Mouse (Mus musculus) kidney, adult 11 months (tissue): ENCODE results near the gene Chrnb4.
A peak's percentile ranks its signal among the peaks of the same experiment; 100 is the strongest.

Source experiments
- DNase-seq: peaks from one replicate; pipeline ENCODE4 v3.0.0; 2022

The Chrnb4 gene

DNA sequence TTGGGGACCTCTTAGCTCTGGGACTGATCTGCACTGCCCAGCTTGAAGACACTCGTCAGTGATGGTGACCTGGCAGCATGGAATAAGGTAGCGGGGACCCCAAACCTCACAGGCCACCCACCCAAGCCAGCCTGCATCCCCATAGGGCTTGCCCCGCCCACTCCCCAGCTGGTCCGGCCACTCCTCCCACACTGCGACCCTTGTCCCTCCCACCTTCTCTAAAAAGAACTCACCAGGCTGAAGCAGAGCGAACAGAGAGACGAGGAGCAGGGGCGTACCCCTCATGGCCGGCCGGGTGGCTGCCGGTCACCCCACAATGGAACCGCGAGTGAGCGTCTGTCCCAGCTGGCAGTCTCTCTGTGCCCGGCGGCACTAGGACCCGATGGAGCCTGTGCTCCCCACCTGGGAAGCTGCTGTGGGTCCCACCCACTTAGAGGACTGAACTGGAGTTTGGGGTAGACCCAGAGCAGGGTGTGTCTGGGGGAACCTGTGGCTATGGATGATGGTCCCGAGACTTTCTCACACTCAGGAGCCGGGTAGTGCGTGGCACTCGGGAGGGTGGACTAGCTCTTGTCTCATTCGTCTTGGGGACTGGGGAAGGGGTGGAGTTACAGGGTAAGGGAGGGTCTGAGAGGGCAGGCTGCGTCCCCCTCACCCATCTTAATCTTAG, at the start of gene Chrnb4:
TSS of gene Chrnb4 (minus strand) at position 569 of the 670 bp plus-strand sequence.
- no peak for DNase-seq

DNA sequence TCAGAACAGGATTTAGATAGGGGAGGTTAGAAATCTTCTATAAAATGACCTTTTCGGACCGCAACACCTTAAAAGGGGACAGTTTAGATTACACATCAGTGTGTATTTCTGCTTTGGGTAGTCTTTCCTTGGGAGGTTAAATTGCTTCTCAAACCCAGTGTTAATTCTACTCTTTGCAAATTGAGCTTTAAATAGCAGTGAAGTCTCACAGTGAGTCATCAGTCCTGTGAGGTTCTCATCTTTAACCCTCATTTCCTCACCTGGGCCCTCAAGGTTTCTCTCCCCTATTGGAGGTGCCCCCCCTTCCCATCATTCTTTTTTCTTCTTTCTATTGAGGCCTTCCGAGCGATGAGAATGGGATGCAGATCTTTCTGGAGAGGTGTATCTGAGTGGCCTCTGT, 48.3 kb upstream of the Chrnb4 start:
- DNase-seq, result no peak

DNA sequence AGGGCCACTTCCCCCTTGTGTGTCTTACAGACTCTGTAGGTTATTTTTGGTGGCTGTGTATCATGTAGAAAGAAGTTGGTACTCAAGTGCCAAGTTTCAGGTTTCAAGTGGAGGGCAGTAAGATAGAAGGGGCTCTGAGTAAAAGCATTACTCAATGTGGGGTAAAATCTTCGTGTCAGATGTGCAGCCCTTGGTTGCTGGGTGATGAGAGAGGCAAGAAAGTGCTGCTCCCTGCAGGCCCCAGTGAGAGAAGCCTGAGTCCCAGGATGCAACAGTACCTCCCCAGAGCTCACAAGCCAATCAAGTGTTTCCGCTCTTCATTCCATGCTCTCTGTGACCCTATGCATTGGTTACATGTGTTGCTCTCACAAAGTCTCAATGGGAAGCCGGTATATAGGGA, 47.5 kb upstream of the Chrnb4 start:
- DNase-seq, result no peak

DNA sequence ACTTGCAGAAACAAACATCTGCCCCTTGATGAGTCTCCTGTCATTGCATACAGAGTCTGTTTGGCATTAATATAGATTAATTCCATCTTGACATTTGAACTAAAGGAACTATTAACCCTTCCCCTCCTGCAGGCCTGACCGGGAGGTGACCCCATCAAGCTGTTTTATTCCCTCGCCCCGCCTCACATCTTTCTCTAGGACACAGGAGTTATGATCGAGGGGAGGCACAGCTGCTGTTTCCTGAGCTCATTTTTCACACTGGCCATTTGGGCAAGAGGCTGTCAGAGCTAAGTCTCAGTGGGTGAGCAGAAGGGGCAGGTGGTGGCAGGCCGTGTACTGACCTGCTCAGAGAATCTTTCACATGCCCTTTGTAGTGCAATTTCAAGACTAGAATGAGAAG, 41.6 kb upstream of the Chrnb4 start:
- DNase-seq, result no peak

DNA sequence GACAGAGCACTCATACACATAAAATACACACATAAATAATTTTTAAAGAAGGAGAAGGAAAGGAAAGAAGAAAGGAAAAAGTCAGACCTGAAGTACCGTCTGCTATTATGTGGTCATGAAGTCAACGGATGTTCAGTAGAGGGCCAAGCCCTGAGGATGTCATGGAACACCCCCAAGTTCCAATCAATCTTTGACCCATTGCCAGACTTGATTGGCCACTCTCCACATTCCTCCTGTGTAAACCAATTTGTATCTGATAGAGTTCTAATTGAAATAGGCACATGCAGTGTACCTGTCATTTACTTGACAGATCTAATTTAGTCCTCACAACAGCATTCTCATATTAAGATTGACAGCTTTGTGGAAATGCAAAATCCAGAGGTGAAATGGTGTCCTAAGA, 40.6 kb upstream of the Chrnb4 start:
- DNase-seq, result no peak

DNA sequence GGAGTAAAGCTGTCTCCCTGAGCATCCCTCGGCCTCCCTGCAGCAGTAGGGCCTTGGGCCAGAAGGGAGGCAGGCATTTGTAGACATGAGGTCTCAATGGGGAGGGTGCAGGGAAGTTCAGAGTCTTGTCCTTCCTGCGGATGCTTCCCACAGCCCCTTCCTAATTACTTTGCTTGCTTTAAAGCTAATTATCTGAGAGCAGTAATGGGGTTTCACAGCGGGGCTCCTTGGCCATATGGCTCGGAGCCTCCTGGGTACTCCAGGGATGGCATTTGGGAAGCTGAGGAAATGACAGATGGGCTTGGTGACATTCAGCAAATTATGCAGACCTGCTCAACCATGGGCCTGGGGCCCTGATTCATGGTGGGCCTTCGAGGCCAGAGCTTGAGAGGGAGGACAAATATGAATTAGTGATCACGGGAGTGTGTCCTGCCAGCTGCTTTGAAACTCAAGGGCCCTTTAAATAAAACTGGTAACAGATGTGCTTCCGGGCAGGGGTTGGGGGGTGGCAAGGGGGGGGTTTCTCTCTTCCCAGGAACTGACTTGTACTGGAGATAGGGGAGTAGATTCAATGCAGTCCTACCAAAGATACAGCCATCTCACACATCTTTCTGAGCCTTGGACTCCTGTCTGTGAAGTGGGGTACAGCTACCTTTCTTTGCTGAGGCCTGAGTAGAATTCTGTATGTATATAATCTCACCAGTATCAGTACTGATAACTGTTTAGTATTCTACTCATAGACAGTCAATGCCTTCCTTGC, 34.8 kb upstream of the Chrnb4 start:
- DNase-seq, result no peak

DNA sequence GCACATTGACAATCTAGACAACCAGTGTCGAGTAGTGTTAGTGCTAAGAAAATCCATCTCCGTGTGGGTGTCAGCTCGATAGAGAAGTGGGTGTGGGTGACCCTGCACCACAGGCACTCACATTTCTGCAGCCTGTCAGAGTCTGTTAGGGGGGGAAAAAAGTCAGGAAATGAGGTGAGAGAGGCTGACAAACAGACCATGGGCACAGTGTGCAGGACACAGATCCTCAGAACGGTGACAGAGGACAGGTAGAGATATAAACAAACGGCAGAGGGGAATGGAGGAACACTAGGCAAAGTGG, 19.3 kb upstream of the Chrnb4 start:
- DNase-seq, result no peak

DNA sequence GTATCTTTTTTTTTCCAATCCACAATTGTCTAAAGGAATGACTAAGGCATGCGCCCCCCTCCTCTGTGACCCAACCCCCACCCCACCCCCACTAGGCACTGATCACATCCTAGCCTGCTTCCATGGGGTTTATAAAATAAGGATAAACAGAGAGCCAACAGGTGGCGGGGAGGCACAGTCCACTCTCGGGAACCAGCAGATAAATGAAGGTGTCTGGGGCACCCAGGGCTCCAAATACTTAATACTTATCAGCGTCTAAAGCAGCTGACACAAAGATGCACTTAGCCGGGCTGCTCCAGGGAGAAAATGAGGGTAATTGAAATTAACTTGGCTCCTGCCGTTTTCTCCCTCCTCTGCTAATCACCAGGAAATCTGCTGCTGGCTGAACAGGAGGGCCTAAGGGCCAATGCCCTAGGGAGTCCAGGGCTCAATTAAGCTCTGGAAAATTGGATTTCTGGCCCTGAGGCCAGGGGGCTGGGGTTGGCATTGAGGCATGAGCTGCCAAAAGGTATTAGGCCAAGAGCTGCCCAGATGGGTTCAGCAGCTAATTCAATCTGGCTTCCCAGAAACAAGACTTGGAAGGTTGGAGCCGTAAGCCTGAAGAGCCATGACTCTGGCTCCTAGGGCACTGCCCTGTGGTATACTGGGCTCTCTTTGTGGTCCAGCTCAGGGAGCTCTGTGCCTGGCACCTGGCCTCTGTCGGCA, 18.8 kb upstream of the Chrnb4 start:
- DNase-seq, result no peak

DNA sequence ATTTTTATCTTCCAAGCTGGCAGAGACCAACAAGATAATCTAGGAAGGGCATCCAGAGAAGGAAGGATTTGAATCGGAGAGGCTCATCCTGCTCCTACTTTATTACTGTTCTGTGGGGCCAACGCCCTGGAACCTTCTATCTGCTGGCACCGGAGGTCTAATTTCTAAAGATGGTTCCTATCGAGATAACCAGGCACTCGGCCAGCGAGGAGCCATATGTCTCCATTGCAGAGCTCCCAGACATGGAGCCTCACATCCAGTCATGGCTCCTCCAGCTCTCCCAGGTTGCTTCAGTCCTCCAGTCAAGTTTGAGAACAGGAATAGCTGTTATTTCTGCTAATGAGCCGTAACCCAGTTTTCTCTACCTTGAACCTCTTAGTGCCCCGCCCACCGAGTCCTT, 16.7 kb upstream of the Chrnb4 start:
- DNase-seq, result no peak

DNA sequence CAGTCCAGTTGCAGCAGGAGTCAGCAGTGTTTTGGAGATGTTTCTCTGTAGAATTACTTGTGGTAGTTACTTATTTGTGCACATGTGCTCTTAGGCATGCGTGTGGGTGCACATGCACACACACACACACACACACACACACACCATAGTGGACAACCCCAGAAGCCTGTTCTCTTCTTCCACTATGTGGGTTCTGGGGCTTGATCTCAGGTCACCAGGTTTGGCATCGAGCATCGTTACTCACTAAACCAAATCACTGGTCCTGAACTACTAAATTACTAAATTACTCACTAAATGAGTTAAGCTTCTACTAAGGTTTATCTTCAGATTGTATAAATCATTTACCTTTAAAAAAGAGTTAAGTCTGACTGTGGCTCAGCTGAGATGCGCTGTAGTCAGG, 9.5 kb upstream of the Chrnb4 start:
- peak; percentile 28 for DNase-seq

DNA sequence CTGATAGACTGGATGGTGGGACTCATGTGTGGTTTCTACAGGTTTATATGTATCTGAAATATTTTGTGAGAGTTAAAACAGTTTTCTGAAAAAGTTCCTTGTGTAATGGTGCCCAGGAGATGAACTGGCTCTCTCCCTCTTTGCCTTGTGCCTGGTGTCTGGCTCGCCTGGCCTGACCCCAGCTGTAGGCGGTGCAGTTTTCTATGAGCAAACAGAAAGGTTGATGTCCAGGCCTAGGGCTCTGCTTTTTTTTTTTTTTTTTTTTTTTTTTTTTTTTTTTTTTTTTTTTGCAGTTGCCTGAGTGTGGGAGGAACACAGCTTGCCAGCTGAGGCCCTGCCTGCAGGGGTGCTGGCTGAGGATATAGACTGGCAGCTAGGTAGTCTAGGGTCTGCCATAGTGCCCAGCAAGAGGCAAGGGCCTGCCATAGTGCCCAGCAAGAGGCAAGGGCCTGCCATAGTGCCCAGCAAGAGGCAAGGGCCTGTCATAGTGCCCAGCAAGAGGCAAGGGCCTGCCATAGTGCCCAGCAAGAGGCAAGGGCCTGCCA, 6.9 kb upstream of the Chrnb4 start:
- no peak for DNase-seq

DNA sequence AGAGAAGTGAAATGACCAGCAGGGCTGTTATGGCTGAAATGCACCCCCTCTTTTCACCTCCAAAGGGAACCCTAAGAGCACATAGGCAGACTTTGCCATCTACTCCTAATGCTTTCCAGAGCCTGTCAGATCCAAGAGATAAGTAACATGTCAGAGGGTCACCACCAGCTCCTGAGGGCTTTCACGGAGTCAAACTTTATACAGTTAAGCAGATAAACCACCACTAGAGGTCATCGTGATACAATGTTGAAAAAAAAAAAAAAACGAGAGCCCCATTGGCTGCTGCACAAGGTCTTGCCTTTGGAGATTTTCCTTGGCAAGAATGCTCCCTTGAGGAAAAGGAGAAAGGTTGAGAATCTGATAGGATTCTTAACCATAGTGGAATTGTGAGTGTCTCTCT, 1.8 kb downstream of the Chrnb4 start:
- DNase-seq, result no peak

DNA sequence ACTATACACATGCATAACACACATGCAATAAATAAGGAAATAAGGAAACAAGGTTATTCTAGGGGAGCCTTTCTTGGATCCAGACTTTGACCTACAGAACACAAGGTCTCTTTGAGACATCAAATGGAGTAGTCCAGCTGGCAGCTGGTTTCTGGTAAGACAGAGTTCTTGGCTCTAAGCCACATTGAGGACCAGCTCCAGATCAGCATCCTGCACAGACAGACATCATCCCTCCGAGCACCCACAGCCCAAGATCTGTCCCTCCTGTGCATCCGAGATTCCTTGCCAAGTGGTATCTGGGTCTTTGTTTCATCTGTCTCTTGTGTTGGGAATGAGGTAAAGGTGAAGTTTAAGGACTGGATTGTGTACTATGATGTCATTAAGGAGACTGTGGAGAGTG, 3.6 kb downstream of the Chrnb4 start:
- no peak for DNase-seq

DNA sequence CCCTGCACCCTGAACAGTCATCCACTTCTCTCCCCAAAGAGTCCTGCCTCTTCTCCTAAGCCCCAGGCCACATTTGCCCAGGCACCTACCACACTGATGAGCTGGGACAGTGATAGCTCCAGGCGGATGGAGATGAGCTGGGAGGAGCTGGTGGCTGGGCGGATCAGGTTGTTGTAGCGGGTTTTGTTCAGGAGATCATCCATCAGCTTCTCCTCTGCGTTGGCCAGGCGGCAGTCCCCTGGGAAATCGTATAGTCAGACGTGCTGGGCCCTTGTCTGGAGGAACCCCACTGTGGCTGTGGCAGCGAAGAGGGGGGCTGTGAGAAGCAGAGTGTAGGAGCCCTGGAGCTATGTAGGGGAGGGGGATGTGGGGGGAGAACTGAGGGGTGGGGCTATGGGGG, 4.9 kb downstream of the Chrnb4 start:
- DNase-seq, result no peak

DNA sequence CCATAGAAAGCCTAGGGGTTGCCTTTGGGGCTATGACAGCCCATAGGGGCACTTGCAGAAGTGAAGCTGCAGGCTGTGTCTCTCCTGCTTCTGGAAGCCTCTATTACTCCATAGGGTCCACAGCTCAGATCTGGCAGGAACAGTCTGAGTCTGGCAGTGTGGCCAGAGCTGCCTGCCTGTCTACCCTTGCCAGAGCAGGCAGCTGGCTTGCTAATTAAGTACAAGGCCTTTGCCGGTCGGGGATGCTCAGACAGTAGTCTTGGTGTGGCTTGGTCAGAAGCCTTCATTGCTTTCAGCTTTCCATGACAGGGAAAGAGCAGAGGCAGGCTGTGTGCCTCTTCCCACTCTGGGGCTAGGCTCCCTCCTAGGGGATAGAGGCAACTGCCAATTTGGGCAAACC, 7.2 kb downstream of the Chrnb4 start:
- DNase-seq, result no peak

DNA sequence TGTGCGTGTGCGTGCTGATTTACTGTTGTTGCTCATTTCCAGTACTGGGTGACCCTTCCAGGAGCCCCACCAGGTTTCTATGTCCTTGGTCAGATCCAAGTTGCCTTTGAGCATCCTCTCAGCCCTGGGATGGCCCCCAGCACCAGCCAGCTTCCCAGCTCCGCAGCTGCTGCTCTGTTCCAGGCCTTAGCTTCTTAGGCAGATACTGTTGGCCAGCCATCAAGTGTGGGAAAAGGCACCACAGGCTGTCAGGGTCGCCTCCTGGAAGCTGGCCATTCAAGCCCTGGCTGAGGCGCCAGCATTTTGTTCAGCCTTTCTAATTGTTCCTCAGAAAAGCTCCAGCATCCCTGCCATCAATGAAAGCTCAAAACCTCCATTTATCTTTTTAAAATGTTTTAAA, 8.6 kb downstream of the Chrnb4 start:
- no peak for DNase-seq

DNA sequence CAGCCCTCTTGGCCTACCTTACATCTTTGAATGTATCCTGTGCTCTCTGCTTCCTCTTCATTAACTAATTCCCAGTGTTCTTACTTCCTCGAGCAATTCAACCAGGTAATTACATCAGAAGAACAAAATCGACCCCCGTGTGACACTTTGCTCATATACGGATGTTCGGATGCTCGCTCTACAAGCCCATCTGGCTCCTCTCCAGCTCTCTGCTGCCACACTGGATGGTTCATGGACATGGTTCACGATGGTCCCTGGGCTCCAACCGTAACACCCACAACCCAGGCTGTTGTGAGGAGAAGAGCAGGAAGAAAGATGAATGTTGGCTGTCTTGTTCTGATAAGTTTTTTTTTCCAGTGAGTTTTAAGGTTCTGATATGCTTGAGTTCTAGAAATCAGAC, 9.6 kb downstream of the Chrnb4 start:
- DNase-seq, result no peak

DNA sequence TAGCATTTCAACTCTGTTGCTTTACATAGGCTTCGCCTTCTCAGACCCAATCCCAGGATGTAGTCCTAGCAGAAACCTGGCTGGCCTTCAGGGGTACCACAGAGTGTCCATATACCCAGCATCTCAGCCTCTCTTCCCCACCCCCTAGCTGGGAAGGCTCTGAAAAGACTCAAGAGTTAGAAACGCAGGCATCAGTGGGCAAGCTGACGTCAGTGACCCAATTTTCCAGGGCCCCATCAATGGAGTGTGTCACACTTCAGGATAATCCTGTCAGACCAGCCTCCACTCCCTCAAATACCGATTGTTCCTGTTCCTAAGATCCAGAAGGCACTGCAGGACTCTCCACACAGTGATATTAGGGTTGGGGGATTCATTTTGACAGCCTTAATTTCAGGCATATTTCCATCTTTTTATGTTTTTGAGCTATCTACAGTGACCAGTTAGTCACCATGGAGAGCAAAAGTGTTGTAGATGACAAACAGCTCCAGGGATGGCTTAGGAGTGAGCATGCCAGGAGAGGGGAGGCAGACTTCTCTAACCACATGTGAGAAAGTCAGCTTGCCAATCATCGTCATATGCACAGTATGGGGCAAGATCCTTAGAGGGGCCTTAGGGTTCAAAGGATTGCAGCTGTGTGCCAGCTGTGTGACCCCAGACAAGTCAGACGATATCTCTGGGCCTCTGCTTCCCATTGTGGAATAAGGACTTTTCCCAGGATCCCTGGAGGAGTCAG, 17.0 kb downstream of the Chrnb4 start:
- DNase-seq, result no peak

DNA sequence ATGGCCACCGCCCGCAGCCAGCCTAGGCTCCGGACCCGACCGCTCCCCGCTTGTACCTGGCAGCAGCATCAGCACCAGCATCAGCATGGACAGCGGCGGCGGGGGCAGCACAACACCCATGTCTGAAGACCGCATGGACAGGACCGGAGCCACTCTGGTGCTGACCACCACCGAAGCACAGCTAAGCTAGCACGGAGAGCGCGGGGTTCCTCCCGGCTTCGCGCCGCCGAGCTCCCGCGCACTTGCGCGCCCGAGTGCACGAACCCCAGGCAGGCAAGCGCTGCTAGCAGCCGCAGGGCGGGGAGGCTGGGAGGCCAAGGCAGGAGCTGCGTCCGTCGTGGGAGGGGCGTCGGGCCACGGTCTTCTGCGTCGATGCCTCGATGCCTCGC, 22.3 kb downstream of the Chrnb4 start, which contains the start of gene Chrna3:
TSS of gene Chrna3 (minus strand) at position 288 of the 389 bp plus-strand sequence.
- no peak for DNase-seq

DNA sequence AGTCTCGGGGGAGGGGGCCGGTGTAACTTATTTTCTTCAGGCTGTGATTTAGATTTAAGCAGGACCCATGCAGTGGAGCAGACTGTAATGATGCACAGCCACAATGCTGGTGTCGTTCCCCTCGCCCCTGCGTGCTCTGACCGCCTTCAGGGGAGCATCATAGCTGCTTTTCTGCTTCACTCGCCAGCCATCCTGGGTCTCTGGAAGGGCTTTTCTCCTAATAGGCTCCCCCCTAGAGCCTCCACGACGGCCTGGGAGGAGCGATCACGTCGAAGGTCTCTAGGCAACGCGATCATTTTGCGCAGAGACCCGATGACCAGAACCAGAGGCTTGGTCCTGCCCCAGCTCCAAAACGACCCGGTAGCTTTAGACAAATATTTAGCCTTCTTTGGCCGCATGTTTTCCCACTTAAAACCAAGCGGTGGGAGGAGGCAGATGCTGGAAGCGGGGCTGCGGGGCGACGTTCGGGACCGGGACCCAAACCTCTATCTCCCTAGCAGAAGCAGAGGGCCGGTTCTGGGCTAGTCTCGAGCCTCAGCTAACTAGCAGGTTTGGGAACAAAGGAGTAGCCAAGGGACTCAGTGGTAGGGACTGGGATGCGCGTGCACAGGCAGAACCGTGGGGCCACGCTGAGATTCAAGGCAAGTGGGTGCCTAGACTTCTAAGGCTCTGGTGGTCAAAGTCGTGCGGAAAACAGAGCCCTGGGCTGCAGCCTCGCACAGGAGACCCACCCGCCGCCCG, 22.9 kb downstream of the Chrnb4 start:
- no peak for DNase-seq

DNA sequence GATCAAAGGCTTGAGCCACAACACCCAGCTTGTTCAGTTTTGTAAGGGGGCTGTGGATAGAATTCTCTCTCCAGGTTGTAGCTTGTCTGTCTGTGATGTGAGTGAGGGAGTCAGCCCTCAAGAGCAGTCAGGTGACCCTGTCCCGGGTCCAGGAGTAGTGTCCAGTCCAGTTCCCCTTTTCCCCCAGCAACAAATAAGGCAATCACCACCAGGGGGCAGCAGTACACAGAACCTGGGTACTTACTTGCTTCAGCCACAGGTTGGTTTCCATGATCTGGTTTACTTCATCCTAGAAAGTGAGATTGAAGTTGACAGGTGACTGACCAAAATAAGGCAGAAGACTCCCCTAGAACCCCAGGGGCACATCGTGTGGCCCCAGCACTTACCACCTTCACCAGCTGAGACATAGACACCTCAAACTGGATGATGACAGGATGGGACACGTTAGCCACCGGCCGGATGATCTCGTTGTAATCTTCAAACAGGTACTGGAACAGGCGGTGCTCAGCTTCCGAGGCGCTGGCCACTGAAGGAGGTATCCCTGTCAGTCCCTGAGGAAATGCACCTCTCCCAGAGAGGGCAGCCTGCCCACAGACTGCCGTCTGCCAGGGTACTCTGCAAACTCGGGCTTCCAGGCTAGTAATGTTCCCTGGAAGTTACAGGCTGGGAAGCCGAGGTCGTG, 24.5 kb downstream of the Chrnb4 start:
- DNase-seq, result peak; percentile 48

DNA sequence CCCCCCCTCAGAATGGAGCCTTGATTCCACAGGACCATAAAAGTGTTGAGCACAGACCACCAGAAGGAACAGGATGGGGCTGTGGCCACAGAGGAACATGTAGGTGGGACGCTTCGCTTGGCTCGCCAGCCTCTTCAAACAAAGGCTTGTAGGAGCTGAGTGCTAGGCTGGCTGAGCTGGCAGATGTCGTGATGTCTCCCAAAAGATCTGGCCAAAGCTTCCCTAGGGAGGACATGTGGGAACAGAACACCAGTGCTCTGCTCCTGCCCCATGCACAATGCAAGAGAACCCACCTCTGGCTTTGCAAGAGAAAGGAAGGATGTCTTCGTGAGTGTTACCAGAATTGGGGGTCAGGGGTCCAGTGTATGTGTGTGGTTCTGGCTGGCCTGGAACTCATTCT, 25.3 kb downstream of the Chrnb4 start:
- no peak for DNase-seq
